Mouse (Mus musculus) heart, adult 11 months (tissue): ENCODE results near the gene Ttyh1.

ENCODE experiments used
- DNase-seq: peaks from one replicate; pipeline ENCODE4 v3.0.0; 2022

Ttyh1 gene

DNA sequence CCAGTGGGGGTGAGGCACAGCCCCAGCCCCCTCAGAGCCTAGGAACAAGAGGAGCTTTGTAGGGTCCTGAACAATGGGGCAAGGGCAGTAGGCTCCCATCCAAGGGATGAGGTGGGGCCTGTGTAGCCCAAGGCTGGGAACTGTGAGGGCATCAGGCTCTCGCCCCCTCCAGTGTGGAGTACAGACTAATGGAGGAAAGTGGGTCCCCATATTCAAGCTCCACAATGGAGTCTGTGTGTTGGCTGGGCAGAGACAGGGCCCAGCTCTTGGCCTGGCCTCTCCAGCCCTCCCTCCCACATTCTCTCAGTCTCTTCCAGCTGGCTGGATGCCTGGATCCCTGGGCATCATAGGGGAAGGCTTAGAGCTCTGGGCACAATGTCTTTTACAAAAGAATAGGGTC is 4.5 kb downstream of the Ttyh1 start:
- DNase-seq = peak; percentile 92

DNA sequence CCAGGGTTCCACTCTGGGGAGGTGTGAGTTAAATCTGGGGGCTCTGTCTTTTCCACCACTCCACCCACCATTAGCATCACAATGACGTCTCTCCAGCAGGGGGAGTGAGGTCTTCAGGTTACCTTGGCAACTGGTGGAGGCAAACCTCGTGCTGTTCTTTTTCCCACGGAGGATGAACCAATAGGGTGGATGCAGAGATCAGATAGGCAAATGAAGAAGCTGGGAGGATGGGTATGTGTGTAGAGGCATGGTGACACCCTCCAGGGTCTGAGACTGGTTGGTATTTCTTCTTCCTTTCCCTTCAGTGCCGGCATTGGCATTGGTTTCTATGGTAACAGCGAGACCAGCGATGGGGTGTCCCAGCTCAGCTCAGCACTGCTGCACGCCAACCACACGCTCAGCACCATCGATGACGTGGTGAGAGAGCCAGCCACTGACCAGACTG is 5.1 kb downstream of the Ttyh1 start:
- peak; percentile 96 for DNase-seq

DNA sequence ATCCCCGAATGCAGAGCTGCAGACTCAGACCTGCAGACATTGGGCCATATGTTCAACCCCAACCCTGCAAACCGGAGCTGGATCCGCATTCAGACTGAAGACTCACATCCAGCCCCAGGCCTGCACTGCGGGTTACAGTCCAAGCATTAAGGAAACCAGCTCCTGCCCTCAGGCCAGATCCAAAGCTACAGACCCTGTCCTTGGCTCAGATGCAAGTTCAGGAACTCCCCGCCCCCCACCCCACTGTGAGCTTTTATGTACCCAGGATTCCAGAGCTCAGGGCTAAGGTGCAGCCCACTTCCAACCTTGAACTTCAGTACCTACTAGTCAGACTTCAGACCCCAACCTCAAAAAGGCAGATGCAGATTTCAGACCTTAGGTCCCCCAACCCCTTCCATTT is 5.6 kb downstream of the Ttyh1 start:
- DNase-seq = peak; percentile 41

DNA sequence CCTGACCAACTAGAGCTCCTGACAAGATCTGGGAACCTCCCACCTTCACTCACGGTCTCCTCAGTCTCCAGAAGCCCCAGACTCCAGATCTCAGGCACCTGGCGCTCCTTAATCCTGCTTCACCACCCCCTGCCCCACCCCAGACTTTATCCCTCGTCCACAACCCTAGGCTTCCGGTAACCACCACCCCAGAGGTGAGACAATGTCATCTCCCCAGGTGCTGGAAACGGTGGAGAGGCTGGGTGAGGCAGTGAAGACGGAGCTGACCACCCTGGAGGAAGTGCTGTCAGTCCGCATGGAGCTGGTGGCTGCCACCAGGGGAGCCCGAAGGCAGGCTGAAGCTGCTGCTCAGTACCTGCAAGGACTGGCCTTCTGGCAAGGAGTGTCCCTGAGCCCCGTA is 6.1 kb downstream of the Ttyh1 start:
- peak; percentile 82 for DNase-seq

DNA sequence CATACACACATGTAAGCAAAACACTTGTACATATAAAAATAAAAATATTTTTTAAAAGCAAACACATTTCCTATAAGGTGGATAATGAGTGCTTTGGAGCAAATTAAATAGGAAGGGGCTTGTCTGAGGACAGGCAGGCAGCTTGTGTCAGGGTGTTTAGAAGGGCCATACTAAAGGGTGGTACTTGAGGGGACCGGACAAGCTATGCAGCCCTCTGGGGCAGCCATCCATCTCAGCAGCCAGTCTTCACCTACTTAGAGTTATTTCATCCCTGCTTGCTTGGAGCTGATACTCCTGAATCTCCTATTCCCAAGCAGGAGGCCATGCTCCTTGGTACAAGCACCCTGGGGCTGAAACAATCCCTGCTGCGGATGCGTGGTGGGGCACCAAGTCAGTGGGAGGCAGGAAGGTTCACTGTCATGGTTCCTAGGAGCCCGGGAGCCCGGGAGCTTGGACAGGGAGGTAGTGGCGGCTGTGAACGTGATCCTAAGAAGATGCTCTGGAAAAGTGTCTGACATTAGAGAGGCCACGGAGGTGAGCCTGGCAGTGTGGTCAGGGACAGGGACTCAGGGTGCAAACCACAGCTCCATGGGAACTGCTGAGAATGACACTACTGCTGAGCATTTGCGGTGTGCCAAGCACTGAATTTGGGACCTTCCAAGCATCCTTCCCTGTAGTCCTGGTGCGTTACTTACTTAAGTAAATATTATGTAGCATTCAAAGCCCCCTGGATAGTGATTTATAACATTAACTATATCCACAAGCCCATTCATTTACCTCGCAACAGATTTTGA is 8.0 kb downstream of the Ttyh1 start:
- DNase-seq = peak; percentile 89

DNA sequence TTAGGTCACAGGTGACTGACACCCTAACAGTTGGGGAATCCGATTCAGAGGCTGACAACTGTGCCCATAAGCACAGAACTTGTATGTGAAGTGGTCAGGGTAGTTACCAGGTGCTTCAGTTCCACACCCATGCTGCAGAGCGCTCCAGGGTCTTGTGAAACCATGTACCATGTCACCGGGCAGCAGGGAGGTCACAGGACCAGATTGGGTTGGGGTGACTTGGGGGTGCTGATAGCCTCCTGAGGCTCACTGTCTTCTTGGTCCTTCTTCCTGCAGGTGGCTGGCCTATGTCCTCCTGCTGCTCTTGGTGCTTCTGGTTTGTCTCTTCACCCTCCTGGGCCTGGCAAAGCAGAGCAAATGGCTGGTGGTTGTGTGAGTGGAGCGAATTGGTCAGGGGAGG is 8.7 kb downstream of the Ttyh1 start:
- peak; percentile 85 for DNase-seq

DNA sequence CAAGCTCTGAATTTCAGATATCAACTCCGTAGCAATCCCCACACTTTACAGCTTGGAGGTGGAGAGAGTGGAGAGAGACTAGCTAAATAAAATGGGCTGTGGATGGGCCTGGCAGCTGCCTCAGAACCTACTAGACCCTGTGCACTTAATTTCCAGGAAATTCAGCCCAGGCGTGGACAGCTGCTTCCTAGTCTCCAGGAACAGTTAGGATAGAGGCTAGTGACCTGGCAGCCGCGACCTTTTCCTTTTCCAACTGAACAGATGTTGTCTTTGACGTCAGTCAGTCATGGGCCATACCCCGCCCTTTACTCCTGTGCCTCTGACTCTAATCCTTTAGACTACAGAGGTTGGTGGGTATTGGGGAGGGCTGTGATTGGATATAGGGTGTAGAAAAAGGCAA is 9.7 kb downstream of the Ttyh1 start:
- peak; percentile 99 for DNase-seq

DNA sequence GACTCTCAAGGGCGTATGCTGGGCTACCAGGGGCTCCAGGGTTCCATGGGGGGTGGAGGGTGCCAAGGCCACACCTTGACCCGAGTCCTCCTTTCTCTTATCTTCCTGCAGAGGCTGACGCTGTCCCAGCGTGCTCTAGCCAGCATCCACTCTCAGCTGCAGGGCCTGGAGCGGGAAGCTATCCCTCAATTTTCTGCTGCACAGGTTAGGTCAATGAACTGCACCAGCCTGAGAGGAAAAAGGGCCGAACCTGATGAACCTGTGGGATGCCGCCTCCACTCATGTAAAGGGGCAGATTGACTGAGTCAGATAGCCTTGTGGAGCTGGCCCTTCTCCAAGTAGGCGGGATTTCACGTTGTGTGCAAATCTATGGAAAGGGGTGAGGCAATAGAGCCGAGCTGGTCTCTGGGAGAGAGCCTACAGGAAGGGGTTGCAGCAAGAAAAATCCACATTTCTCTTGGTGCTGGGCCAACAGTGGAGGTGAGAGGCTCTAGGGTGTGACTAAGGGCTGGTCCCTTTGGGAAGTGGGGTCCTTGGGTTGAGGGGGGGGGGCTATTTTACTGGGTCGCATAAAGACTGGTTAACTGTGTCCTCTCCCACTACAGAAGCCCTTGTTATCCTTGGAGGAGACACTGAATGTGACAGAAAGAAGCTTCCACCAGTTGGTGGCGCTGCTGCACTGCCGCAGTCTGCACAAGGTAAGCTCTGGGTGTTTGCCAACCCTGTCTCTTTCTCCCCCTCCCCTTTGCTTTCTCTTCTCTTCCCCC is 11.7 kb downstream of the Ttyh1 start:
- DNase-seq = peak; percentile 94

DNA sequence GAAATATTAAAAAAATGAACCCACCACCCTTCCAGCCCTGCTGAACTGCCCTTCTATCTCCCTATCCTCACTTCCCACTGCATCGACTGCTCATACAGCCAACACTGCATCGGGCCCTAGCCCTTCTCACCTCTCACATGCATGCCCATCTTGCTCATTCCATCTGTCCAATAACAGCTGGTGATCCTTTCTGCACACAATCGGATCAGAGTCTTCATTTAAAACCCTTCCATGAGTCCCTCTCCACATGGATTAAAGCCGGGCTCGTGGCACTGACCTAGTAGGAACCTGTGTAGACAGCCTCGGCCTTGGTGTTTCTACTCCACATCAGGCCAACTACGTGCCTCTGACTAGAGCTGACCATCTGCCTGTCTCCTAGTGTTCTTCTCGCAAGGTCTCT is 12.8 kb downstream of the Ttyh1 start:
- DNase-seq = no peak

DNA sequence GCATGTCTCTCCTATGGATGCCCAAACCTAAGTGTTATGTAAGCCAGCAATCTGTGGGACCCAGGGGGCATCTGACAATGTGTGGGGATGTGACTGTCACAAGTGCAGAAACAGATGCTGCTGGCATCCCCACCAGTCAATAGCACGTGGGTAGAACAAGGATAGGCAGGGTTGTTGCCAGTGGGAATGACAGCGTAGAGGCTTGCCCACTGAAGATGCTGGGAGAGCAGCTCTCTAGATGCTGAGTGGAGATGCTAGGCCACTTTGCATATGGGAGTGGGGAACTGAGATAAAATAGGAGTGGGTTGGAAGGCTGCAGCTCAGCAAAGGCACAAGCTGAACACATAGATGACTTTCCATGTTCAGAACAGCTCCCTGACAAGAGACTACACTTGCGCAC is 13.4 kb downstream of the Ttyh1 start:
- no peak for DNase-seq

DNA sequence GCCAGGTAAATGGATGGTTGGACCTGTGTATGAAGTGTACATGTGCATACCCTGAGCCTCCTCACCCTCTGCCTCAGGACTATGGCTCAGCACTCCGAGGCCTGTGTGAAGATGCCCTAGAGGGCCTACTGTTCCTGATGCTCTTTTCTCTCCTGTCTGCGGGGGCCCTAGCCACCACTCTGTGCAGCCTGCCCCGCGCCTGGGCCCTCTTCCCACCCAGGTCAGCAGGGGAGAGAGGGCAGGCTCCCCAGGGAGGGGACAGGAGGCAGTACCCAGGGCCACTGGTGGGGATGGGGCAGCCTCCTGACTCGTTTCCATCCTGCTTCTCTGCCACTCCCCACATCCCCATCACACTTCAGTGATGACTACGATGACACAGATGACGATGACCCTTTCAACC is 13.8 kb downstream of the Ttyh1 start:
- peak; percentile 85 for DNase-seq

DNA sequence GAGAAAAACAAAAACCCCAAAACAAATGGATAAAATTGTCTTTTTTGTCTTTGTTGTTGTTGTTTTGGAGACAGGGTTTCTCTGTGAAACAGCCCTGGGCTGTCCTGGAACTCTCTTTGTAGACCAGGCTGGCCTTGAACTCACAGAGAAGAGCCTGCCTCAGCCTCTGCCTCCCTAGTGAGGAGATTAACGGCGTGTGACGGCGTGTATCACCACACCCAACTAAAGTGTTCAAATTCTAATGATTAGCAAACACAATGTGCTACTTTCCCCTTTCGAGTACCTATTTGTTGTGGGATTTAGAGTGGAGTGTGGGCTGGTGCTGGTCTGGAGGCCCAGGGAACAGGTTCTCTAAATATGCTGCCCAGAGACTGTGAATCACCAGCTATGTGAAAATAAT is 15.7 kb downstream of the Ttyh1 start:
- DNase-seq = peak; percentile 50

DNA sequence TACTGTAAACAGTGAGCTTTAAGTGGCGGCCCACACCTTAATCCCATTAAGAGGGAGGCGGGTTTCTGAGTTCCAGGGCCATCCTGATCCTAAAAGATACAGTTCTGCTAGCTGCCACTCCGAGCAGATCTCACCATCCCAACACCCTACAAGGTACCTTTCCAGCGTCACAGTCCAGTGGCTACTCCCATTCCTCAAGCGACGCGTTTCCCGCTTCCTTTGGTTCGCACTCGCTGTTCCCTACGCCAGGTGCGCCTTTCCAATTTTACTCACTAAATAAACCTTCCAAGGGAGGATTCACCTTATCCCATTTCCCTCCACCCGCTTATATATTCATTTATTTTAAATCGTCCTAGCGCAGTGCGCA is 17.2 kb downstream of the Ttyh1 start:
- no peak for DNase-seq

DNA sequence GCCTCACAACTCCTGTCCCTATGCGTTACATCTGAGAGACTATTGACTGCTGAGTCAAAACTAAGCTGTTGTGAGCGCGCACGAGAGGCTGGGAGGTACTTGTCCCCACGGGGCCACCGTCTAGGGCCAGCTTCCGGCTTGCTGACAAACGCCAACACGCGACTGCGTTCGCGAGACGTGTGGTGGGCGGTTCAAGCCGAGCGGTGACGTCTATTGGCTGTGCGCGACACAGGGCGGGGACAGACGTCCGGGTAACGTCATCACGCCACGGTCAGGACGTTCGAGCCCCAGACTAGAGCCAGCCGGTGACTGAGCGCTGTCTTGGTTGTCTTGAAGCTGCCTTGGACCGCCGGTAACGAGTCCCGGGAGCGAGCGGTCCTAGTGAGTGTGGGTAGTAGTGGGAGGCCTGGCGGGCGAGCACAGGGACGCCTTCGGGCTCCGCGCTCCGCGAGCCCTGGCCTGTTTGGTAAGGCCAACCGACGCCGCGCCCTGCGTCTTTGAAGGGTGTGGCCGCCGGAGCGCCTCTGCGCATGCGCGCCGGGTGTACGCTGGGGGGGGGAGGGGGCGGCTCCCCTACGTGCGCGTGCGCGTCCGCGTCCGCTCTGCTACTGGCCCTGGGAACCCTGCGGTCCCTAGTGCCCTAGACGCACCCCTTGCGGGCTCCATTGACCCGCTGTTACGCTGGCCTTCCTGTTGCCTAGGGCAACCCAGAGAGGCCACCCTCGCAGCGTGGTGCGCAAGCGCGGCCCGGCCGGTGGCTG is 17.7 kb downstream of the Ttyh1 start, which contains the start of gene Leng8:
Gene Leng8 (plus strand): TSS at position 269 of the 761 bp plus-strand sequence.
- peak; percentile 100 for DNase-seq

DNA sequence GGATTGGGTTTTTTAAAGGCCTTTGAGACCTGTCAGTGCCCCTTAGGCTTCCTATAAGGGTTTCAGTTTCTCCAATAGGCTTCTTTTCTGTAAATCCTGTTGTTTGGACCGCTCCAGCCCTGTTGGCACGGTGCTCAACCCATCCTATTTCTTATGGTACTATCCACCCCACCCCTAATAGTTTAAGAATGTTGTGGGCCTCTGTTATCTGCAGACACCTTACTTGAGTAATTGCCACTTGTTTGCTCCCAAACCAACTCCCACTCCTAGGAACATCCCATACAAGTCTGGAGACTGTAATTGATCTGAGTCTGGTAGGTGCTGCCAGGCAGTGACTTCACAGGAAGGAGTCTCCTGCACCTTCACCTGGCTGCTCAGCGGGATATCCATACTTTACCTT is 18.5 kb downstream of the Ttyh1 start:
- DNase-seq = no peak

DNA sequence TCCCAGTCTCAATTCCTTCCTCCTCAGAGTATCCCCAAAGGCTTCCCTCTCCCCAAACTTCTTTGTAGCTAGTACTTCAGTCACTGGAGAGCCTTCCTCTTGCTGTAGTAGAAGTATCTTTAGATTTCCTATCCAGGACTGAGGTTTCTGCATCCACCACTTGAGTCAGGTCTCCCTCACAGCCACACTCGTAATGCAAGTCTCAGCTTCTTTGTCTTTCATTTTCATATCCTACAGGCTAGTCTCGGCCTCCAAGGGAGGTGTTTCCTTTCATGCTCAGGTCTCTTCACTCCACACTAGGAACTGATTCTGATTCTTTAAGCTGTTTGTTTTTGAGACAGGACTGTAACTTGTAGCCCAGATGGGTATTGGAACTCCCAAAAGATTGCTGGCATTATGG is 19.0 kb downstream of the Ttyh1 start:
- DNase-seq = peak; percentile 80

DNA sequence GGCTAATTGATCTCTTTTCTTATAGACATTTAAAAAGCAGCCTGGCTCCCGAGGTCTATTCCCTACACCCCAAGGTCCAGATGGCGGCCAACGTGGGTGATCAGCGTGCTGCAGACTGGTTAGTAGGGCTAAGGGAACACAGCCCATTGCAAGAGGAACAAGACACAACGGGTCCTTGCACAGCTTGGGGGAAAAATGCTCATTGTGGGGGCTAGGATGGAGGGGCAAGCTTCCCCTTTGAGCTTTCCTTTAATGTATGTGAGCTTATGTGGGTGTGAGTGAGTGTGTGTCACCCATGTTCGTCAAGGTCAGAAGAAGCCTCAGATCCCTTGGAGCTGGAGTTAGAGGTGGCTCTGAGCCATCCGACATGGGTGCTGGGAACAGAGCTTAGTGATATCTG is 19.5 kb downstream of the Ttyh1 start:
- DNase-seq = peak; percentile 83

DNA sequence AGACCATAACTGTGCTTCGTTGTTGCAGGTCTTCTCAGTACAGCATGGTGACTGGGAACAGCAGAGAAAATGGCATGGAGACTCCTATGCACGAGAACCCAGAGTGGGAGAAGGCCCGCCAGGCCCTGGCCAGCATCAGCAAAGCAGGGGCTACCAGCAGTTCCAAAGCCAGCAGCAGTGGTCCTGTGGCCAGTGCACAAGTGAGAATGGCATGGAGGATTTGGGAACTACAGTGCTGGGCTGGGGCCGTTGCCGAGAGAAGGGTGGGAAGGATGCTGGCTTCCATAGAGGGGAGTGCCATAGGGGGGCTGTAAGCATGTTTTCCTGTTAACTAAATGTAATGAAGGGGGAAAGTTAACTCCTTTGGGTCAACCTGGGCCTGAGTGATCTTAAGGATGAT is 20.2 kb downstream of the Ttyh1 start:
- DNase-seq = peak; percentile 87

DNA sequence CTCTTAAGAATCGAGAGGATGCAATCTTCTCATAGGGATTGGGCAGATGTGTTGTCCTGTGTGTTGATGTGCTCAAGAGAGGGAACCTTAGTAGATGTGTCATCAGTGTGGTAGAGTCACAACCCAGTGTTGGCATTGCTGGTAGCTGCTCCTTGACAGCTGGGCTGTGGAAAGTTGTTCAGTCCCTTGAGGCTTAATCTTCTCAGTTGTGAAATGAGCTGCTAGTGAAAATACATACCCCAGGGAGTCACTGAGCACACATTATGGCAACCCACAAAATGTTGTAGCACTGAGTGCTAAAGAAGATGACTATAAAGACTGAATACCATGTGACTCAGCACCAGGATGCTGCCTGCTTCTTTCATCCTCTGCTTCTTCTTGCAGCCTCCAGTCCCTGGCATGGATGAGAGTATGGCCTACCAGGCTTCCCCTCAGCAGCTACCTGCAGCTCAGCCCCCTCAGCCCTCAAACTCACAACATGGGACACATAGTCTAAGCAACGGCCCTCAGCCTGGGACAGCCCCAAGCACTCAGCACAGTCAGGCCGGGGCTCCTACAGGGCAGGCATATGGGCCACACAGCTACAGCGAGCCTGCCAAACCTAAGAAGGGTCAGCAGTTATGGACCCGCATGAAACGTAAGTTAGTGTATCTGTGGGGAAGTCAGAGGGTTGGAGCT is 22.6 kb downstream of the Ttyh1 start:
- DNase-seq = peak; percentile 86

DNA sequence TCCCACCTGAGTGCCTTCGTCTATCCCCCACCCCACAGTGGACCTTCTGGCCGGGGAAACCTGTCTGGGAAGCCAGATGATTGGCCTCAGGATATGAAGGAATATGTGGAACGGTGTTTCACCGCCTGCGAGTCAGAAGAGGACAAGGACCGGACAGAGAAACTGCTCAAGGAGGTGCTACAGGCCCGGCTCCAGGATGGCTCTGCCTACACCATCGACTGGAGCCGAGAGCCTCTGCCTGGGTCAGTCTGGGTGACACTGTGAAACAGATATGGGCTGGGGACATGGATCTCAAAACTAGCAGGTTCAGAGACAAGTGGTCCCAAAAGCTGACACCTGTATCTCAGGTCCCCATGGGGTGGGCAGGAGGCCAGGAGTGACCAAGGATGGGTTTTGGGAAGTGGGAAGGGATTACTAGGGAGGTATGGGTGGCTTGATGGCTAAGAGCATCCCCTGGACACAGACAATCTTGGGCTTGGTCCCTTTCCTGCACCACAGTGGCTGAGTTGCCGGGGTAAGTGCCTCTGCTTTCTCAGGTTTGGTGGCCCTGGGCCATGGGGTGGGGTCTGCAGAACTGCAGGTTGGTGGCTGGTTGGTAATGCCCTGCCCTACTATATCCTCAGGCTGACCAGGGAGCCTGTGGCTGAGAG is 23.7 kb downstream of the Ttyh1 start:
- DNase-seq = peak; percentile 85

DNA sequence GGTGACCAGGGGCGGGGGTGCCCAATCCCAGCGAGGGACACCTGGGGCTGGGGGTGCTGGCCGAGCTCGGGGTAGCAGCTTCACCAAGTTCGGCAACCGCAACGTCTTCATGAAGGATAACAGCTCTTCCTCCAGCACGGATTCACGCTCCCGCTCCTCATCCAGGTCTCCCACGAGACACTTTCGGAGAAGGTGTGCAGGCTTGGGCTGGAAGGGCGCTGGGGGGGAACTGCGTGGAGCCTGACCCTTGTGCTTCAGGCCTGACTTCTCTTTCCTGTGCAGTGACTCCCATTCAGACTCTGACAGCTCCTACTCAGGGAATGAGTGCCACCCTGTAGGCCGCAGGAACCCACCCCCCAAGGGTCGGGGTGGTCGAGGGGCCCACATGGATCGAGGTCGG is 24.3 kb downstream of the Ttyh1 start:
- peak; percentile 89 for DNase-seq

DNA sequence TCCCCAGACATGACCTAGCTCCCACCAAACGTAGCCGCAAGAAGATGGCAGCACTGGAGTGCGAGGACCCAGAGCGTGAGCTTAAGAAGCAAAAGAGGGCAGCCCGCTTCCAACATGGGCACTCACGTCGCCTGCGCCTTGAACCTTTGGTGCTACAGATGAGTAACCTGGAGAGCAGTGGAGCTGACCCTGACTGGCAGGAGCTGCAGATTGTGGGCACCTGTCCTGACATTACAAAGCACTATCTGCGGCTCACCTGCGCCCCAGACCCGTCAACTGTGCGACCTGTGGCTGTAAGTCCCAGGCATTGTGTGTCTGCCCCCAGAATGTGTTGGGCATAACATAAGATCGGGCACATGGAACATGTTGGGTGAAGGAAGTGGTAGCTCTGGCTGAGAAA is 24.8 kb downstream of the Ttyh1 start:
- peak; percentile 87 for DNase-seq
